Mouse (Mus musculus) intestine, embryonic 14.5 days (tissue): ENCODE results near the gene Itga2. TPM values are rescaled to one million over a fixed set of nuclear protein-coding genes. Genes with fewer than 3 reads are reported as not detected.

Experiments
- ATAC-seq: fragments of 200-750 bp; cut with Nextera tagmentation; replicated peaks from 2 replicates; pipeline ENCODE4 v1.8.0; 2017; ENCODE audit warnings: low read depth, moderate number of reproducible peaks, moderate TSS enrichment, moderate library complexity; ENCODE audit not compliant: low FRiP score, low TSS enrichment
- DNase-seq: peaks from one replicate; pipeline ENCODE4 v3.0.0-alpha.2; 2018; ENCODE audit warnings: low spot score
- H3K27ac ChIP-seq: fragments of 300-500 bp; sonication (generic); 2 replicates; pipeline ENCODE4 v1.5.1; 2014; ENCODE audit warnings: low read depth, mild to moderate bottlenecking, control low read depth
- H3K27me3 ChIP-seq: fragments of 300-500 bp; sonication (generic); replicated peaks from 2 replicates; pipeline ENCODE4 v1.6.1; 2014; ENCODE audit warnings: low read length, control low read depth; ENCODE audit not compliant: control insufficient read depth, insufficient read depth
- H3K36me3 ChIP-seq: fragments of 300-500 bp; sonication (generic); 2 replicates; pipeline ENCODE4 v1.6.1; 2014; ENCODE audit warnings: low read length, control low read depth; ENCODE audit not compliant: control insufficient read depth, insufficient read depth
- H3K4me1 ChIP-seq: fragments of 300-500 bp; sonication (generic); replicated peaks from 2 replicates; pipeline ENCODE4 v1.6.1; 2014; ENCODE audit warnings: low read length, control low read depth, mixed read lengths; ENCODE audit not compliant: control insufficient read depth, insufficient read depth
- H3K4me2 ChIP-seq: fragments of 300-500 bp; sonication (generic); 2 replicates; pipeline ENCODE4 v1.6.1; 2014; ENCODE audit warnings: low read length
- H3K4me3 ChIP-seq: fragments of 300-500 bp; sonication (generic); 2 replicates; pipeline ENCODE4 v1.5.1; 2014; ENCODE audit warnings: low read depth, low read length, control low read depth, mixed read lengths
- H3K9ac ChIP-seq: fragments of 300-500 bp; sonication (generic); 2 replicates; pipeline ENCODE4 v1.6.1; 2014; ENCODE audit warnings: mild to moderate bottlenecking, low read length
- H3K9me3 ChIP-seq: fragments of 300-500 bp; sonication (generic); 2 replicates; pipeline ENCODE4 v1.6.1; 2016; ENCODE audit warnings: low read length, control low read depth; ENCODE audit not compliant: control insufficient read depth
- WGBS: fragments of 180-500 bp; shearing (Covaris S2); extraction: QIAGEN DNeasy Blood & Tissue Kit; methylation state at CpG from one replicate; pipeline ENCODE4 v1.1.7; 2014; 5-methylcytosine and 5-hydroxymethylcytosine counted together
- polyA plus RNA-seq: library from polyadenylated mRNA; unstranded; fragments of >200 nt; fragmentation: Nextera tagmentation; extraction: Ambion mirVana; gene quantifications from 2 replicates; pipeline ENCODE4 v1.2.1, GENCODE M21; 2014

The Itga2 gene
- polyA plus RNA-seq, 1 experiment from 2014 or later, result 9.0 TPM

DNA sequence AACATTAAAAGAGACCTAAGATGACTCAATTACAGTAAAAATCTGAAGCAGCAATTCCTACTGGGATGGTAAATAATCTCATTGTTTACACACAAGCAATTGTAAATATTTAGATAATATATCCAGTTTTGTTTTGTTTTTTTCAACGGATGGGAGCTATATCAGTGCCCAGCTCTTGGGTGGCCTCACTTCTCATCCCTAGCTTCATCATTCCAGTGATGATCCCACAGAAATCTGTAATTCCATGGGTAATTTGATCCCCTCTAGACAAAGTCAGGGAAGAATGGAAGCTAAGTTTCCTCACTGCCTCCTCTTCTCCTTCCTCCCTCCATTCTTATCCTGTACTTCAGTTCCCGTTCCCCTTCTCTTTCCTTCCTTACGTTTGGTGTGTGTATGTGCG is 74.4 kb downstream of the Itga2 start:
- Histone ChIP-seq H3K27ac (no peak overlapping the region), H3K4me1 (peaks cover 6% of the 10 kb centered on the region; the same call in 1 of the 2 replicates), H3K4me2 (no peak overlapping the region), H3K36me3 (no peaks in the 10 kb centered on the region), H3K4me3 (no peak overlapping the region), H3K9ac (no peak overlapping the region), H3K9me3 (no peaks in the 10 kb centered on the region), H3K27me3 (no peaks in the 10 kb centered on the region)
- WGBS, result 77% methylated on average over 4 of the region's 4 CpGs
- no peak for ATAC-seq
- DNase-seq, result no peak

GRCm38 (mm10) chr13:114856269-114856627 is 75.7 kb downstream of the Itga2 start:
- Histone ChIP-seq H3K27ac (no peak overlapping the region), H3K4me2 (no peak overlapping the region), H3K27me3 (no peaks in the 10 kb centered on the region), H3K4me3 (no peak overlapping the region), H3K4me1 (peaks cover 6% of the 10 kb centered on the region; the same call in 1 of the 2 replicates), H3K9me3 (no peaks in the 10 kb centered on the region), H3K9ac (no peak overlapping the region), H3K36me3 (no peaks in the 10 kb centered on the region)
- 44% methylated on average over 7 of the region's 7 CpGs for WGBS
- DNase-seq, result no peak
- no peak for ATAC-seq

- H3K4me2 ChIP-seq, result no peak overlapping the region
Measured at GRCm38 (mm10) chr13:114855573-114856268, 76.2 kb downstream of the Itga2 start.

DNA sequence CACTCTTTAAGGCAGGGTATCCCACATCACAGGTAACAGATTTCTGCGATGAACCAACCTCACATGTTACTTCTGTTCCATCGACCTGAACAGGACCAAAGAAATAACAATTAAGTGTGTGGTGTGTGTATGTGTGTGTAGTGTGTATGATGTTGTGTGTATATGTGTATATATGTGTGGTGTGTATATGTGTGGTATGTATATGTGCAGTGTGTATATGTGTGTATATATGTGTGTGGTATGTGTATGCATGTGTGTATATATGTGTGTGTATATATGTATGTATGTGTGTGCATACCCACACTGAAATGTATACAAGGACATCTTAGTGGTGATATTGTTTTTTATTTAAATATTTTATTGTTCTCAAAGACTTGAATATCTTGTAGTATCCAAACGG is 77.5 kb downstream of the Itga2 start:
- Histone ChIP-seq H3K9ac (no peak overlapping the region), H3K4me1 (peaks cover 6% of the 10 kb centered on the region; the same call in 1 of the 2 replicates), H3K4me3 (no peak overlapping the region), H3K27ac (no peak overlapping the region), H3K36me3 (no peaks in the 10 kb centered on the region), H3K9me3 (no peaks in the 10 kb centered on the region), H3K27me3 (no peaks in the 10 kb centered on the region), H3K4me2 (no peak overlapping the region)
- WGBS, result 92% methylated on average over 3 of the region's 3 CpGs
- ATAC-seq (no peak), DNase-seq (no peak)

More at GRCm38 (mm10) chr13:114855573-114856268, 76.2 kb downstream of the Itga2 start:
- no peaks in the 10 kb centered on the region for H3K9me3 ChIP-seq
- DNase-seq (no peak), ATAC-seq (no peak)
- WGBS, result 31% methylated on average over 15 of the region's 15 CpGs
- no peaks in the 10 kb centered on the region for H3K36me3 ChIP-seq
- peaks cover 6% of the 10 kb centered on the region; the same call in 1 of the 2 replicates for H3K4me1 ChIP-seq
- H3K27me3 ChIP-seq, result no peaks in the 10 kb centered on the region
- H3K9ac ChIP-seq, result no peak overlapping the region
- H3K27ac ChIP-seq, result no peak overlapping the region
- no peak overlapping the region for H3K4me3 ChIP-seq

DNA sequence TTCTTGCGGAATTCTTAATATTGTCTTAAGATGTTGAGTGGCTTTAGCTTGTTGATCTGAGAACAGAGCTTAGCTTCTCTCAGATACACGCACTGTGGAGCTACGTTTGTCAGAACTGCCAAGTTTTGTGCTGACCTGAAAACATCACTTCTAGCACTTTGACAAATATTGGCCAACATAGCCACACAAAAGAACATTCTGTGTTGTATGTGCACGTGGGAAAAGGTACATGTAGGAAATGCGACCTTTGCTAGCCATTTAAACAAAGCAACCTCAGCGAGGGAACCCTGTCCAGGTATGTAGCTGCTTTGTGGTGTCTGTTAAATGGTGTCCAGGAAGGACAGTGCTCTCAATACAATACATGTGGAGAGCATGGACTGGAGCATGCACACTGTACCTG is 77.9 kb downstream of the Itga2 start:
- H3K9me3 ChIP-seq, result no peaks in the 10 kb centered on the region
- no peak overlapping the region for H3K4me2 ChIP-seq
- ATAC-seq, result no peak
- no peak for DNase-seq
- no peak overlapping the region for H3K4me3 ChIP-seq
- H3K9ac ChIP-seq, result no peak overlapping the region
- H3K27me3 ChIP-seq, result no peaks in the 10 kb centered on the region
- WGBS, result 85% methylated on average over 6 of the region's 6 CpGs
- no peaks in the 10 kb centered on the region for H3K36me3 ChIP-seq
- no peak overlapping the region for H3K27ac ChIP-seq
- H3K4me1 ChIP-seq, result peaks cover 6% of the 10 kb centered on the region; the same call in 1 of the 2 replicates

DNA sequence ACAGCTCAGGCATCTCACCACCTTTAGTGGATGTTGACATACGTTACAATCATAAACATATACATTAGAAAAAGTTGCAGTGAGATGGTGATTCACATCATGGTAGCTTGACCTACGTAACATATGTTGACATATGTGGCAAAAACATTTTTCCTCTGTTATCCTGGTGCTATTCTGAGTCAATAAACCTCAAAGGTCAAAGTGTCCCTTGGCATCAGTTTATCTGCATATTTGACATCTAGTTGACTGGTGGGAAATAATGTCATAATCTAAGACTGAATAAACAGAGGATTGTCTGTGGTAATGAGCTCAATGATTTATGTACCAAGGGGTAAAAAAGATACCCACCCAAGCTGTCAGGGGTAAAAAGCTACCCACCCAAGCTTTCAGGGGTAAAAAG is 78.7 kb downstream of the Itga2 start:
- Histone ChIP-seq H3K4me3 (no peak overlapping the region), H3K36me3 (no peaks in the 10 kb centered on the region), H3K4me1 (peaks cover 6% of the 10 kb centered on the region; the same call in 1 of the 2 replicates), H3K9ac (no peak overlapping the region), H3K27me3 (no peaks in the 10 kb centered on the region), H3K27ac (no peak overlapping the region), H3K9me3 (no peaks in the 10 kb centered on the region), H3K4me2 (no peak overlapping the region)
- DNase-seq (no peak), ATAC-seq (no peak)
- 84% methylated on average over 2 of the region's 2 CpGs for WGBS

DNA sequence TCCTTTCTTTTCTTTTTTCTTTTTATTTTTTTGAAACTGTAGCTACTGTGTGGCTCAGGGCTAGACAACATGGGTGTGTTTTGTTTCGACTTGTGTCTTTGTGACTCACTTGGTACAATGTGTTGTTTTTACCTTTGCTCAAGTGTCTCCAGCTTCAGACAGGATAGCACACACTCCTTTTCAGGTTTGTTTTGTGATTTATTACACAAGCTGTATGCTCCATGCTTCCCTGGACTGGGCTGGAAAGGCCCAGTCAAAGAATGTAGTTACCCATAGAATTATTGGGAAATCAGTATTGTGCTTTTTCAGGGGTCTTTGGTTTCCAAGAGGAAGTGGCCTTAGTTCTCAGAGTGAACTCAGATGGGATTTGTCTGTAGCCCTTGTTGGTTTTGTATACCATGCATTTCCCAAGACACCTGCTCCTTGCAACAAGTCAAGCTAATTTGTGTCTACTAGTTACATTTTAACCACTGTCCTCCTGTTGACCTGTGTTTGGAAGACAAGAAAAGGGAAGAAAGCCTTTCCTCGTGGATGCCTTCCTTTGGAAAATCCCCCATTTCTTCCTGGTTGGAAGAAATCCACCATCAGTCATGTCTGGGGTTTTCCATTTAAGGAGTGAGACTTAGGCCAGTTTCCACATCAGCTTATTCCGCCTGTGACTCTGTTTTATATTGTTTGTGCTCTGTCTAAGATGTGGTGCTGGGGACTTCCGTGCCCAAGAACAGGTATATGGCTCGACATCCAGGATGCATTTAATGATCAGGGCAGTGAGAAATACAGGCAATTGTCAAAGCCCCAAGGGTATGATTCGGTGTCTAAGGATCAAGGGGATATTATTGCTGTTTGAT is 79.4 kb downstream of the Itga2 start:
- H3K9ac ChIP-seq, result no peak overlapping the region
- peak overlapping the region; percentile 38; the same call in 1 of the 2 replicates for H3K27ac ChIP-seq
- DNase-seq (no peak), ATAC-seq (peak; percentile 55; the same call in 1 of the 2 replicates)
- H3K4me1 ChIP-seq, result peaks cover 6% of the 10 kb centered on the region; the same call in 1 of the 2 replicates
- no peaks in the 10 kb centered on the region for H3K27me3 ChIP-seq
- 70% methylated on average over 6 of the region's 6 CpGs for WGBS
- H3K9me3 ChIP-seq, result no peaks in the 10 kb centered on the region
- no peak overlapping the region for H3K4me2 ChIP-seq
- no peaks in the 10 kb centered on the region for H3K36me3 ChIP-seq
- no peak overlapping the region for H3K4me3 ChIP-seq

DNA sequence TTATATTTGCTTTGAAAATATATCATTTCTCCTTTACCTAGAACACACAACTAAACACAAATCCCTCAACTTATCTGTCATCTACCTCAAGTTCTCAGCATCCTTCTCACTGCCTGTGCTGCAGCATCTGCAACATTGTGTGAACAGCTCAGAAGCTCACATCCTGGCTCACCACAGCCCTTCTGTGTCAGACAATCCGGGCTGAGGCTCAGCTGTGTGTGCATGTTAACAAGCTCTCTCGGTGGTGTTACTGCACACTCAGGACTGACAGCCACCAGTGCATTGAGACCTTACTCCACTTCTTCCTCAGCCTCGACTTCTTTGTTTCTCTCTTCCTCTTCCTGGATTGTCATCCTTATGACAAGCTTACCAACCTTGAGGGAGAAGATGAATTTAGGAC is 83.0 kb downstream of the Itga2 start:
- Histone ChIP-seq H3K27me3 (no peaks in the 10 kb centered on the region), H3K9ac (no peak overlapping the region), H3K4me1 (no peaks in the 10 kb centered on the region), H3K9me3 (no peaks in the 10 kb centered on the region), H3K27ac (no peak overlapping the region), H3K36me3 (no peaks in the 10 kb centered on the region), H3K4me2 (no peak overlapping the region), H3K4me3 (no peak overlapping the region)
- DNase-seq (no peak), ATAC-seq (no peak)
- WGBS, result 81% methylated on average over 3 of the region's 3 CpGs
